Mouse (Mus musculus): ENCODE measurements at regions not wholly inside any gene's neighbourhood (a gene's known extent, or its start where the extent isn't known, plus 50 kb on each side); places are given as distances from the start of the nearest gene placed in this dataset.

- Histone ChIP-seq H3K4me3 (ENCODE audit: low read depth, low read length) (no peak overlapping the region), H3K36me3 (ENCODE audit: control insufficient read depth, insufficient read depth, low read length) (no peaks in the 10 kb centered on the region), H3K9me3 (replicated peaks; ENCODE audit: control insufficient read depth, low read length) (no peaks in the 10 kb centered on the region), H3K27ac (ENCODE audit: low read depth, low read length) (no peak overlapping the region), H3K4me1 (ENCODE audit: control insufficient read depth, insufficient read depth, low read length) (no peaks in the 10 kb centered on the region), H3K4me2 (no peak overlapping the region), H3K27me3 (ENCODE audit: control insufficient read depth, insufficient read depth, low read length) (no peaks in the 10 kb centered on the region), H3K9ac (ENCODE audit: low read depth, low read length) (no peak overlapping the region)
- 67% methylated on average over 3 of the region's 3 CpGs for WGBS (ENCODE audit: insufficient replicate concordance)
- ATAC-seq (replicated peaks; ENCODE audit: insufficient number of reproducible peaks, low FRiP score, low TSS enrichment), result no peak
These were observed 327.6 kb downstream of the Pmp22 start for GRCm38 (mm10) chr11:63456356-63456755.

- WGBS (ENCODE audit: insufficient replicate concordance), result 38% methylated on average over 5 of the region's 5 CpGs
- Histone ChIP-seq H3K36me3 (ENCODE audit: control insufficient read depth, insufficient read depth, low read length) (no peaks in the 10 kb centered on the region), H3K9me3 (replicated peaks; ENCODE audit: control insufficient read depth, low read length) (no peaks in the 10 kb centered on the region), H3K27me3 (ENCODE audit: control insufficient read depth, insufficient read depth, low read length) (no peaks in the 10 kb centered on the region), H3K9ac (ENCODE audit: low read depth, low read length) (no peak overlapping the region), H3K27ac (ENCODE audit: low read depth, low read length) (no peak overlapping the region), H3K4me3 (ENCODE audit: low read depth, low read length) (no peak overlapping the region), H3K4me2 (no peak overlapping the region), H3K4me1 (ENCODE audit: control insufficient read depth, insufficient read depth, low read length) (no peaks in the 10 kb centered on the region)
- no peak for ATAC-seq (replicated peaks; ENCODE audit: insufficient number of reproducible peaks, low FRiP score, low TSS enrichment)
These were observed 328.5 kb downstream of the Pmp22 start for GRCm38 (mm10) chr11:63457250-63457649.

DNA sequence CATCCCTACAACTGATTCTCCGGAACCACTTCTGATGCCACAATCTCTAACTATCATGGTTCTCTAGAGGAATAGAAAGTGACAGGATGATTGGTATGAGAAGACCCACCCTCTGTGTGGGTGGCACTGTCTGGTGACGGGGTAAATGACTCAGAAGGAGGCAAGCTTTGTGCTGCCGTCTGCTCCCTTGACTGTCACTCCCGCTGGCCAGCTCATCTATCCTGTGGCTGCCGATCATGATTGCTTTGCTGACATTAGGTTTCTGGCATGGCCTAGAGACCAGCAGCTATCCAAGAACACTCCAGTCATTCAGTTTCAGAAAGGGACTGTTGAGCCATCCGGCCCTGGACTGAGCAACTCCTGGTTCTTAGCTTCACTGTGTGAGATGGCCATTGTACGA is 331.4 kb downstream of the Pmp22 start:
- Histone ChIP-seq H3K27me3 (ENCODE audit: control insufficient read depth, insufficient read depth, low read length) (no peaks in the 10 kb centered on the region), H3K4me3 (ENCODE audit: low read depth, low read length) (no peak overlapping the region), H3K4me2 (no peak overlapping the region), H3K36me3 (ENCODE audit: control insufficient read depth, insufficient read depth, low read length) (no peaks in the 10 kb centered on the region), H3K9ac (ENCODE audit: low read depth, low read length) (no peak overlapping the region), H3K4me1 (ENCODE audit: control insufficient read depth, insufficient read depth, low read length) (no peaks in the 10 kb centered on the region), H3K9me3 (replicated peaks; ENCODE audit: control insufficient read depth, low read length) (no peaks in the 10 kb centered on the region), H3K27ac (ENCODE audit: low read depth, low read length) (no peak overlapping the region)
- 74% methylated on average over 7 of the region's 7 CpGs for WGBS (ENCODE audit: insufficient replicate concordance)
- ATAC-seq (replicated peaks; ENCODE audit: insufficient number of reproducible peaks, low FRiP score, low TSS enrichment), result no peak

DNA sequence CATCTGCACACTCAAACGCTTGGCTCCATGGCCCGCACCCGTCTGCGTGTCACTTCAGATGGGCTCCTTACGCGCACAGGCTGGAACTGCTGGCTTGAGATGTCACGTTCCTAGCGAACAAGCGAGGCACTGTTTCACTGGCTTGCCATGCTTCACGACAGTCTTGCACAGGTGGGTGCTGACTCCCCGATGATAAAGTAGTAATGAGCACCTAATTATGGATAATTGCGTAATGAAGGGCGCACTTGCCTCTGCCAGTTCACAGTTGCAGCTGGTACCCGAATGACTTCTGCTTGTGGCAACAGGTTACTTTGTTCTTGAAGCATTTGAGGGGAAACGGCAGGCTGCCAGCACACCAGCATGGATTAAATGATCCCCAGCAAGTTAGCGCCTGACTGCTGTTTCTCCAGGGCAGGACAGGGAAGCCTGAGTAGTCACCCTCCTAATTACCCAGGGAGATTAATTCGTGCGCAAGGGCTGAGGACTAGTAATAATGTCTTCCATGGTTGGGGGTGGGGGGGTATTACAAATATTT is 335.1 kb downstream of the Pmp22 start:
- Histone ChIP-seq H3K9ac (ENCODE audit: low read depth, low read length) (no peak overlapping the region), H3K27ac (ENCODE audit: low read depth, low read length) (no peak overlapping the region), H3K4me3 (ENCODE audit: low read depth, low read length) (no peak overlapping the region), H3K4me2 (no peak overlapping the region), H3K4me1 (ENCODE audit: control insufficient read depth, insufficient read depth, low read length) (no peaks in the 10 kb centered on the region), H3K36me3 (ENCODE audit: control insufficient read depth, insufficient read depth, low read length) (no peaks in the 10 kb centered on the region), H3K27me3 (ENCODE audit: control insufficient read depth, insufficient read depth, low read length) (no peaks in the 10 kb centered on the region), H3K9me3 (replicated peaks; ENCODE audit: control insufficient read depth, low read length) (0 out of 2 replicates have a peak, but pooled peaks cover 2% of the 10 kb centered on the region)
- ATAC-seq (replicated peaks; ENCODE audit: insufficient number of reproducible peaks, low FRiP score, low TSS enrichment), result no peak
- 66% methylated on average over 18 of the region's 18 CpGs for WGBS (ENCODE audit: insufficient replicate concordance)

DNA sequence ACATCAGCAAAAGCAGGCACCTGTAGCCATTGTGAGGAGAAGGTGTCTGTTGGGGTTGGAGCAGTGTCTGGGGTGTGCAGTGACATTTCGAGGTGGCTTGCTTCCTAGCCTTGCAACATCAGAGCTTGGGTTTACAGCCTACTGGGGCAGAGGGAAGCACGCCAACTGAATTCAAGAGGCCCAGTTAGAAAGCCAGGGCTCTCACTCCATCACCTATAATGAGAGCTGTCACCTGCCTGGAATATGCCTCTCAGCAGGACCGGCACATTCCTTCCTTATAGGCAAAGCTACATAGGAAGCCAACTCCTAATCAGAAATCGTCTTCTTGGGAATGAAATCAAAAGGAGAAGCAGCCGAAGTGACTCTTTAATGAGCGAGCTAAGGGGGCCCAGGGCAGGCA is 337.2 kb downstream of the Pmp22 start:
- WGBS (ENCODE audit: insufficient replicate concordance), result 71% methylated on average over 6 of the region's 6 CpGs
- Histone ChIP-seq H3K9me3 (replicated peaks; ENCODE audit: control insufficient read depth, low read length) (0 out of 2 replicates have a peak, but pooled peaks cover 2% of the 10 kb centered on the region), H3K27ac (ENCODE audit: low read depth, low read length) (no peak overlapping the region), H3K4me1 (ENCODE audit: control insufficient read depth, insufficient read depth, low read length) (no peaks in the 10 kb centered on the region), H3K4me3 (ENCODE audit: low read depth, low read length) (no peak overlapping the region), H3K36me3 (ENCODE audit: control insufficient read depth, insufficient read depth, low read length) (no peaks in the 10 kb centered on the region), H3K27me3 (ENCODE audit: control insufficient read depth, insufficient read depth, low read length) (no peaks in the 10 kb centered on the region), H3K4me2 (no peak overlapping the region), H3K9ac (ENCODE audit: low read depth, low read length) (no peak overlapping the region)
- ATAC-seq (replicated peaks; ENCODE audit: insufficient number of reproducible peaks, low FRiP score, low TSS enrichment), result no peak

DNA sequence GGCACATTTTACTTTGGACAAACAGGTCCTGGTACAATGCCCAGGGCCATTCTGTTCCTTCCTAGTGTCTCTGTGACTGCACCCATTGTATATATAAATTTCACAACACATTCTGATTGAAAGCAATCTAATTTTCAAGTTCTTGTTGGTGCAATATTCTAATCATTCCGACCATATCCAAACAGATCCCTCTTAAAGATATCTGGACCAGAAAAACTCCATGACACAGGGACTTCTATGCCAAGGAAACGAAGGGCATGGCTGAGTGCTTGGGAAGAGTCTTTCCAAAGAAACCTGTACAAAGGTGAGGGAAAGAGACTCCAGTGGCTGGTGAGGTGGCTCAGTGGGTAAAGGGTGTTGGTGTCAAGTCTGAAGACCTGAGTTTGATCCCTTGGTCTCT is 337.8 kb downstream of the Pmp22 start:
- H3K36me3 ChIP-seq (ENCODE audit: control insufficient read depth, insufficient read depth, low read length), result no peaks in the 10 kb centered on the region
- ATAC-seq (replicated peaks; ENCODE audit: insufficient number of reproducible peaks, low FRiP score, low TSS enrichment), result no peak
- H3K4me2 ChIP-seq, result no peak overlapping the region
- no peaks in the 10 kb centered on the region for H3K27me3 ChIP-seq (ENCODE audit: control insufficient read depth, insufficient read depth, low read length)
- H3K9ac ChIP-seq (ENCODE audit: low read depth, low read length), result no peak overlapping the region
- 85% methylated on average over 2 of the region's 2 CpGs for WGBS (ENCODE audit: insufficient replicate concordance)
- H3K4me3 ChIP-seq (ENCODE audit: low read depth, low read length), result no peak overlapping the region
- no peaks in the 10 kb centered on the region for H3K4me1 ChIP-seq (ENCODE audit: control insufficient read depth, insufficient read depth, low read length)
- no peak overlapping the region for H3K27ac ChIP-seq (ENCODE audit: low read depth, low read length)
- 0 out of 2 replicates have a peak, but pooled peaks cover 2% of the 10 kb centered on the region for H3K9me3 ChIP-seq (replicated peaks; ENCODE audit: control insufficient read depth, low read length)

GRCm38 (mm10) chr11:63474831-63475230 is 346.0 kb downstream of the Pmp22 start:
- Histone ChIP-seq H3K4me3 (ENCODE audit: low read depth, low read length) (no peak overlapping the region), H3K4me1 (ENCODE audit: control insufficient read depth, insufficient read depth, low read length) (no peaks in the 10 kb centered on the region), H3K4me2 (no peak overlapping the region), H3K27me3 (ENCODE audit: control insufficient read depth, insufficient read depth, low read length) (no peaks in the 10 kb centered on the region), H3K9ac (ENCODE audit: low read depth, low read length) (no peak overlapping the region), H3K9me3 (replicated peaks; ENCODE audit: control insufficient read depth, low read length) (no peaks in the 10 kb centered on the region), H3K27ac (ENCODE audit: low read depth, low read length) (no peak overlapping the region), H3K36me3 (ENCODE audit: control insufficient read depth, insufficient read depth, low read length) (no peaks in the 10 kb centered on the region)
- ATAC-seq (replicated peaks; ENCODE audit: insufficient number of reproducible peaks, low FRiP score, low TSS enrichment), result no peak
- 93% methylated on average over 15 of the region's 15 CpGs for WGBS (ENCODE audit: insufficient replicate concordance)

DNA sequence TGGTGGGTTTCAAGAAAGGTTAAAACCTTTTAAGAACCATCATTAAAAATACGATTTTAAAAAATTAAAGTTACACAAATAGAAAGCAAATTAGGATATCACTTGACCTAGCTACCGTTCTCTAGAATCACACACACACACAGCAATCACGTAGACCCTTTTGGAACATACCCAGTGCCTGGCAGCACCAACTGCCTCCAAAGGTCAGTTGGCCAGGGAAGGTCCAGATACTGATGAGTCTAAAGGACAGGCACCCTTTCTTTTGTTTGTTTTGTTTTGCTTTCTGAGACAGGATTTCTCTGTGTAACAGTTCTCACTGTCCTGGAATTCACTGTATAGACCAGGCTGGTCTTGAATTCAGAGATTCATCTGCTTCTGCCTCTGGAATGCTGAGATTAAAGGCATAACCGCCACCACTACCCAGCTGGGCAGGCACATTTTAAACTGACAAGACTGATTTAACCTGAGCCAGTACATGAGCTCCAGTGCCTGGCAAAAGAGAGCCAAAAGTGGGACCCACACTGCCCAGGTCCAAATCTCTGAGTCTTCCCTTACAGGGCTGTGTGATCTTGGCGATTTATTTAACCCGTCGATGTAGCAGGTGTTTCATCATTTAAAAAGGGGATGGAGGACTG is 353.0 kb downstream of the Pmp22 start:
- Histone ChIP-seq H3K4me3 (ENCODE audit: low read depth, low read length) (no peak overlapping the region), H3K4me1 (ENCODE audit: control insufficient read depth, insufficient read depth, low read length) (no peaks in the 10 kb centered on the region), H3K9ac (ENCODE audit: low read depth, low read length) (no peak overlapping the region), H3K36me3 (ENCODE audit: control insufficient read depth, insufficient read depth, low read length) (no peaks in the 10 kb centered on the region), H3K9me3 (replicated peaks; ENCODE audit: control insufficient read depth, low read length) (no peaks in the 10 kb centered on the region; the same call in 1 of the 2 replicates), H3K27ac (ENCODE audit: low read depth, low read length) (no peak overlapping the region), H3K4me2 (no peak overlapping the region), H3K27me3 (ENCODE audit: control insufficient read depth, insufficient read depth, low read length) (no peaks in the 10 kb centered on the region)
- no peak for ATAC-seq (replicated peaks; ENCODE audit: insufficient number of reproducible peaks, low FRiP score, low TSS enrichment)
- 79% methylated on average over 7 of the region's 7 CpGs for WGBS (ENCODE audit: insufficient replicate concordance)

GRCm38 (mm10) chr11:63482593-63482992 is 353.8 kb downstream of the Pmp22 start:
- Histone ChIP-seq H3K4me2 (no peak overlapping the region), H3K4me1 (ENCODE audit: control insufficient read depth, insufficient read depth, low read length) (no peaks in the 10 kb centered on the region), H3K36me3 (ENCODE audit: control insufficient read depth, insufficient read depth, low read length) (no peaks in the 10 kb centered on the region), H3K9ac (ENCODE audit: low read depth, low read length) (no peak overlapping the region), H3K4me3 (ENCODE audit: low read depth, low read length) (no peak overlapping the region), H3K27me3 (ENCODE audit: control insufficient read depth, insufficient read depth, low read length) (no peaks in the 10 kb centered on the region), H3K9me3 (replicated peaks; ENCODE audit: control insufficient read depth, low read length) (no peaks in the 10 kb centered on the region; the same call in 1 of the 2 replicates), H3K27ac (ENCODE audit: low read depth, low read length) (no peak overlapping the region)
- WGBS (ENCODE audit: insufficient replicate concordance), result 62% methylated on average over 6 of the region's 6 CpGs
- ATAC-seq (replicated peaks; ENCODE audit: insufficient number of reproducible peaks, low FRiP score, low TSS enrichment), result no peak

Measured in heart, embryonic 11.5 days (tissue).